Mouse (Mus musculus): ENCODE measurements around the gene Hspa1l. TPM values are rescaled to one million over a fixed set of nuclear protein-coding genes. Genes with fewer than 3 reads are reported as not detected.

Hspa1l gene
- total and polyA plus RNA-seq, 3 experiments = 0.15 to 1.6 TPM; not detected in 1

DNA sequence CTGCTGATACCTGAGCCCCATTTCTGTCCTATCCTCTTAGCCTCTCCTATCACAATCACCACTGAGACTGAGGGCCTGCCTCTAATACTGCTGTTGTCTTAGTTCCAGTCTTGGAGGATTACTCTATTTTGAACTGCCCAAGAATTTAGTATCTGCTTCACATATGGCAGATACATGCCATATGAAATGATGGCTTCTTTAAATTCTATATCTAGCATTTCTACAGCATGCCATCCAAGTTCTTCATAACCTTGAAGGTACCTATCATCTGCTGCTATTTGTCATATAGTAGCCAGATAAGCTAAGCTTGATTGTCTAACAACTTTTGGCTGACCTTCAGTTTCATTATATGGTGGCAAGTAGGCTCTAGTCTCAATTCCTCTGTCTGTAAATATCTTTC is 22.2 kb downstream of the Hspa1l start:
- peaks cover 29% of the 10 kb centered on the region for H3K79me2 ChIP-seq (ENCODE audit: control insufficient read depth, insufficient read depth, low read length, poor library complexity)
- no peak overlapping the region for H3K9ac ChIP-seq (ENCODE audit: control insufficient read depth, low read depth, low read length, poor library complexity, severe bottlenecking)
- H3K36me3 ChIP-seq (ENCODE audit: control insufficient read depth in 1 of 2, insufficient read depth in 2 of 2, low read length in 2 of 2) = no peaks in the 10 kb centered on the region; a peak in 2 of 4 replicates
- H3K9me3 ChIP-seq (replicated peaks; ENCODE audit: insufficient read depth, low read length) = no peaks in the 10 kb centered on the region
- TF ChIP-seq MAX (IDR thresholded peaks at IDR 0.05; ENCODE audit: low read length) = no peak
- TF ChIP-seq HCFC1 (IDR thresholded peaks at IDR 0.05; ENCODE audit: low read depth, low read length) = 0 out of 2 replicates have a peak, but pooled peaks have one; percentile 33
- peak; percentile 55; the same call in 1 of the 2 replicates for TF ChIP-seq CHD2 (IDR thresholded peaks at IDR 0.05; ENCODE audit: low read length)
- 0 out of 2 replicates have a peak, but pooled peaks have one; percentile 26 for TF ChIP-seq ETS1 (IDR thresholded peaks at IDR 0.05; ENCODE audit: low read depth, low read length)
- no peak for TF ChIP-seq MEF2A (IDR thresholded peaks at IDR 0.05; ENCODE audit: extremely low read depth, insufficient replicate concordance, low read depth, low read length, poor library complexity, severe bottlenecking)
- peak in 1 of 2 experiments; percentile 65; a peak in 2 of 4 replicates for TF ChIP-seq POLR2A (IDR thresholded peaks at IDR 0.05; ENCODE audit: control insufficient read depth in 1 of 2, insufficient read depth in 1 of 2, low read depth in 1 of 2, low read length in 2 of 2, poor library complexity in 1 of 2)
- no peak for TF ChIP-seq ZKSCAN1 (IDR thresholded peaks at IDR 0.05; ENCODE audit: low read depth, low read length)
- no peak for TF ChIP-seq E2F4 (IDR thresholded peaks at IDR 0.05; ENCODE audit: borderline replicate concordance, low read depth, low read length)
- no peak for TF ChIP-seq GABPA (IDR thresholded peaks at IDR 0.05; ENCODE audit: low read depth, low read length)
- TF ChIP-seq MYC (IDR thresholded peaks at IDR 0.05; ENCODE audit: low read depth, low read length) = no peak
- TF ChIP-seq GATA1 (IDR thresholded peaks at IDR 0.05; ENCODE audit: low read depth, low read length) = no peak
- 0 out of 2 replicates have a peak, but pooled peaks have one; percentile 20 for TF ChIP-seq BHLHE40 (IDR thresholded peaks at IDR 0.05; ENCODE audit: borderline replicate concordance, low read depth, low read length)
- no peak for TF ChIP-seq NRF1 (IDR thresholded peaks at IDR 0.05; ENCODE audit: insufficient read depth, low read depth, low read length, poor library complexity, severe bottlenecking)
- no peak for TF ChIP-seq POLR2AphosphoS5 (IDR thresholded peaks at IDR 0.05; ENCODE audit: borderline replicate concordance, low read depth, low read length)
- TF ChIP-seq USF1 (IDR thresholded peaks at IDR 0.05; ENCODE audit: low read depth, low read length) = no peak
- peak; percentile 99 for TF ChIP-seq POLR2AphosphoS2 (IDR thresholded peaks at IDR 0.05; ENCODE audit: low read length)
- no peak for TF ChIP-seq MAFK (IDR thresholded peaks at IDR 0.05; ENCODE audit: borderline replicate concordance, low read depth, low read length)
- TF ChIP-seq KAT2A (conservative IDR thresholded peaks at IDR 0.05; ENCODE audit: low read depth, low read length) = no peak
- TF ChIP-seq EP300 (IDR thresholded peaks at IDR 0.05; ENCODE audit: low read depth in 1 of 2, low read length in 2 of 2) = no peak
- no peak for TF ChIP-seq RAD21 (IDR thresholded peaks at IDR 0.05; ENCODE audit: low read depth, low read length)
- TF ChIP-seq ZMIZ1 (IDR thresholded peaks at IDR 0.05; ENCODE audit: low read depth, low read length) = peak; percentile 69; the same call in 1 of the 2 replicates
- no peak for TF ChIP-seq TBP (IDR thresholded peaks at IDR 0.05; ENCODE audit: low read depth, low read length)
- TF ChIP-seq TCF12 (IDR thresholded peaks at IDR 0.05; ENCODE audit: low read depth, low read length) = no peak
- TF ChIP-seq ZNF384 (IDR thresholded peaks at IDR 0.05; ENCODE audit: low read depth, low read length) = no peak; the same call in 1 of the 2 replicates
- TF ChIP-seq RCOR1 (IDR thresholded peaks at IDR 0.05; ENCODE audit: low read depth, low read length) = 0 out of 2 replicates have a peak, but pooled peaks have one; percentile 46
- 0 out of 2 replicates have a peak, but pooled peaks have one; percentile 25 for TF ChIP-seq SIN3A (IDR thresholded peaks at IDR 0.05; ENCODE audit: low read length)
- no peak for TF ChIP-seq MXI1 (IDR thresholded peaks at IDR 0.05; ENCODE audit: low read depth, low read length)
- no peaks in the 10 kb centered on the region for H3K27me3 ChIP-seq (ENCODE audit: control insufficient read depth in 1 of 2, insufficient read depth in 2 of 2, low read length in 2 of 2)
- no peaks in the 10 kb centered on the region for H3K4me1 ChIP-seq (ENCODE audit: control insufficient read depth in 1 of 2, insufficient read depth in 2 of 2, low read length in 2 of 2)
- peak; percentile 67 for DNase-seq (ENCODE audit: low read depth, low spot score)
- no peak overlapping the region for H3K27ac ChIP-seq (ENCODE audit: control insufficient read depth, low read depth, low read length)
- H3K4me3 ChIP-seq (ENCODE audit: control insufficient read depth in 1 of 2, insufficient read depth in 1 of 2, low read depth in 2 of 2, low read length in 2 of 2) = no peak overlapping the region

Data from MEL (cell line).